Mouse (Mus musculus) forebrain, embryonic 16.5 days (tissue): ENCODE measurements around the gene Fbxw11. TPM values are rescaled to one million over a fixed set of nuclear protein-coding genes. Genes with fewer than 3 reads are reported as not detected.
A peak's percentile ranks its signal among the peaks of the same experiment; 100 is the strongest.
"Not testable (repeated sequence)": the region's sequence is repeated elsewhere in the genome, so short reads cannot be mapped to it uniquely, and the experiment has no call there.

Source experiments
- ATAC-seq: fragments of 200-750 bp; cut with Nextera tagmentation; 2 replicates; pipeline ENCODE4 v1.8.0; 2017; ENCODE audit warnings: mild to moderate bottlenecking, moderate library complexity
- H3K27ac ChIP-seq: fragments of 300-500 bp; sonication (generic); 2 replicates; pipeline ENCODE4 v1.5.1; 2014; ENCODE audit warnings: low read length, control low read depth
- H3K27me3 ChIP-seq: fragments of 300-500 bp; sonication (generic); replicated peaks from 2 replicates; pipeline ENCODE4 v1.6.1; 2014; ENCODE audit warnings: low read length; ENCODE audit not compliant: control insufficient read depth, insufficient read depth
- H3K36me3 ChIP-seq: fragments of 300-500 bp; sonication (generic); 2 replicates; pipeline ENCODE4 v1.6.1; 2014; ENCODE audit not compliant: control insufficient read depth, insufficient read depth
- H3K4me1 ChIP-seq: fragments of 300-500 bp; sonication (generic); replicated peaks from 2 replicates; pipeline ENCODE4 v1.6.1; 2014; ENCODE audit warnings: low read length; ENCODE audit not compliant: control insufficient read depth, insufficient read depth
- H3K4me2 ChIP-seq: fragments of 300-500 bp; sonication (generic); 2 replicates; pipeline ENCODE4 v1.6.1; 2014; ENCODE audit warnings: mild to moderate bottlenecking, low read length, control low read depth
- H3K4me3 ChIP-seq: fragments of 300-500 bp; sonication (generic); replicated peaks from 2 replicates; pipeline ENCODE4 v1.5.1; 2014; ENCODE audit warnings: mild to moderate bottlenecking, low read length, control low read depth
- H3K9ac ChIP-seq: fragments of 300-500 bp; sonication (generic); replicated peaks from 2 replicates; pipeline ENCODE4 v1.6.1; 2014; ENCODE audit warnings: low read depth, low read length, control low read depth
- H3K9me3 ChIP-seq: fragments of 300-500 bp; sonication (generic); 2 replicates; pipeline ENCODE4 v1.6.1; 2016; ENCODE audit warnings: low read length; ENCODE audit not compliant: control insufficient read depth
- WGBS: fragments of 180-500 bp; shearing (Covaris S2); extraction: QIAGEN DNeasy Blood & Tissue Kit; methylation state at CpG from one replicate; pipeline ENCODE4 v1.1.7; 2014; 5-methylcytosine and 5-hydroxymethylcytosine counted together
- polyA plus RNA-seq: library from polyadenylated mRNA; unstranded; fragments of >200 nt; fragmentation: Nextera tagmentation; extraction: Ambion mirVana; gene quantifications from 2 replicates; pipeline ENCODE4 v1.2.1, GENCODE M21; 2015

Gene Fbxw11
- polyA plus RNA-seq, 1 experiment from 2014 or later, result 125 TPM

GRCm38 (mm10) chr11:32708739-32709501 lies 66.4 kb downstream of the Fbxw11 start:
- Histone ChIP-seq H3K9me3 (no peaks in the 10 kb centered on the region), H3K27me3 (no peaks in the 10 kb centered on the region), H3K27ac (no peak overlapping the region), H3K4me1 (peaks cover 3% of the 10 kb centered on the region; the same call in 1 of the 2 replicates), H3K4me3 (no peak overlapping the region), H3K9ac (no peak overlapping the region), H3K4me2 (no peak overlapping the region), H3K36me3 (peaks cover 3% of the 10 kb centered on the region; the same call in 1 of the 2 replicates)
- 79% methylated on average over 14 of the region's 14 CpGs for WGBS
- no peak for ATAC-seq

- no peak overlapping the region for H3K4me3 ChIP-seq
- H3K4me1 ChIP-seq, result peaks cover under 1% of the 10 kb centered on the region; the same call in 1 of the 2 replicates
- 10% methylated on average over 1 of the region's 1 CpGs for WGBS
- no peaks in the 10 kb centered on the region for H3K27me3 ChIP-seq
- H3K4me2 ChIP-seq, result no peak overlapping the region
- no peaks in the 10 kb centered on the region for H3K9me3 ChIP-seq
- H3K9ac ChIP-seq, result no peak overlapping the region
- no peak overlapping the region for H3K27ac ChIP-seq
- ATAC-seq, result no peak; the same call in 1 of the 2 replicates
- H3K36me3 ChIP-seq, result peaks cover 3% of the 10 kb centered on the region; the same call in 1 of the 2 replicates
Observed at GRCm38 (mm10) chr11:32709563-32709962, 67.0 kb downstream of the Fbxw11 start.

GRCm38 (mm10) chr11:32714230-32714629 lies 71.7 kb downstream of the Fbxw11 start:
- peak; percentile 83 for ATAC-seq
- H3K4me2 ChIP-seq, result no peak overlapping the region
- H3K4me1 ChIP-seq, result no peaks in the 10 kb centered on the region; the same call in 1 of the 2 replicates
- peaks cover 3% of the 10 kb centered on the region; the same call in 1 of the 2 replicates for H3K36me3 ChIP-seq
- H3K9me3 ChIP-seq, result no peaks in the 10 kb centered on the region
- no peak overlapping the region for H3K4me3 ChIP-seq
- no peak overlapping the region for H3K9ac ChIP-seq
- H3K27me3 ChIP-seq, result no peaks in the 10 kb centered on the region
- 51% methylated on average over 5 of the region's 5 CpGs for WGBS
- H3K27ac ChIP-seq, result no peak overlapping the region

GRCm38 (mm10) chr11:32714896-32715295 lies 72.4 kb downstream of the Fbxw11 start:
- Histone ChIP-seq H3K4me3 (no peak overlapping the region), H3K4me2 (no peak overlapping the region), H3K36me3 (peaks cover 3% of the 10 kb centered on the region; the same call in 1 of the 2 replicates), H3K9me3 (no peaks in the 10 kb centered on the region), H3K27ac (no peak overlapping the region), H3K4me1 (no peaks in the 10 kb centered on the region; the same call in 1 of the 2 replicates), H3K9ac (no peak overlapping the region), H3K27me3 (no peaks in the 10 kb centered on the region)
- 96% methylated on average over 2 of the region's 2 CpGs for WGBS
- ATAC-seq, result no peak

GRCm38 (mm10) chr11:32715495-32715894 lies 73.0 kb downstream of the Fbxw11 start:
- WGBS, result 91% methylated on average over 6 of the region's 6 CpGs
- Histone ChIP-seq H3K36me3 (peaks cover 3% of the 10 kb centered on the region; the same call in 1 of the 2 replicates), H3K4me3 (no peak overlapping the region), H3K27me3 (no peaks in the 10 kb centered on the region), H3K9ac (no peak overlapping the region), H3K4me2 (no peak overlapping the region), H3K9me3 (no peaks in the 10 kb centered on the region), H3K27ac (no peak overlapping the region), H3K4me1 (no peaks in the 10 kb centered on the region; the same call in 1 of the 2 replicates)
- ATAC-seq, result no peak

DNA sequence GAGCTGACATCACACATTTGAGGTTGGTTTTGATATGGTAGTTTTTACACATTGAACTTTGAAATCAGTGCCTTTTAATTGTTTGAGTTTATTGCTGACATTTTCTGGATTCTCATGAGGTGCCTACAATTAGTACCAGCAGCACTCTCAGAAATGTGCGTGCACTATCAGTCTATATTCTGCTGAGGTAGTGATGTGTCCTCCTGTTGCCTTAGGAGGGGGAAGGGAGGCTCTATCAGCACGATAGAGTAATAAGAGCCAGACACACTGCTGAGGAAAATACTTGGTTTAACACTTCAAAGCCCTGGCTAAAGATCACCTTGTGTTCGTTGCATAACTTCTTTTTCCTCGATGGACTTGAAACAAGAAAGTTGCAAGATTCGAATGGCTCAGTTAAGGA lies 73.4 kb downstream of the Fbxw11 start:
- no peaks in the 10 kb centered on the region for H3K27me3 ChIP-seq
- 87% methylated on average over 5 of the region's 5 CpGs for WGBS
- no peak overlapping the region for H3K9ac ChIP-seq
- no peak for ATAC-seq
- no peak overlapping the region for H3K27ac ChIP-seq
- H3K4me1 ChIP-seq, result no peaks in the 10 kb centered on the region; the same call in 1 of the 2 replicates
- H3K4me3 ChIP-seq, result no peak overlapping the region
- peaks cover 3% of the 10 kb centered on the region; the same call in 1 of the 2 replicates for H3K36me3 ChIP-seq
- no peak overlapping the region for H3K4me2 ChIP-seq
- H3K9me3 ChIP-seq, result no peaks in the 10 kb centered on the region

DNA sequence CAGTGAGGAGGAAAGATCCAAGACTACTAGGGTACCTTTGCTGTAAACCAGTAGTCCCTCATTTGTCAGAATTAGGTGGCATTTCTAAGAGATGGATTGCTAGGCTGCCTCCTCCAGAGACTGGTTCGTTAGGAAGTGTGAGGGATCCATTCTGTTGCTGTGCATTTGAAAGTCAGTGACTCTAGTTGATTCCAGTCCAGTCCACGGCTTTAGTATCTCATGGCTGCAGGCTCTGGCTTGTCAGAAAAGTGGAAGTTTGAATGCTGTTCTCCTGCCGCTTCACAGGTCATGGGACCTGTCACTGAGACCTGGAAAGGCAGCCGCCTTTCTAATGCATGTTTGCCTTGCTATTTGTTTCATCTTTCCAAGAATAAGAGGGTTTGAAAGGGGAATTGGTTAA lies 74.4 kb downstream of the Fbxw11 start:
- Histone ChIP-seq H3K4me3 (no peak overlapping the region), H3K4me1 (no peaks in the 10 kb centered on the region; the same call in 1 of the 2 replicates), H3K27me3 (no peaks in the 10 kb centered on the region), H3K9me3 (no peaks in the 10 kb centered on the region), H3K36me3 (peaks cover 1% of the 10 kb centered on the region; the same call in 1 of the 2 replicates), H3K27ac (no peak overlapping the region), H3K4me2 (no peak overlapping the region), H3K9ac (no peak overlapping the region)
- 65% methylated on average over 4 of the region's 4 CpGs for WGBS
- ATAC-seq, result no peak

DNA sequence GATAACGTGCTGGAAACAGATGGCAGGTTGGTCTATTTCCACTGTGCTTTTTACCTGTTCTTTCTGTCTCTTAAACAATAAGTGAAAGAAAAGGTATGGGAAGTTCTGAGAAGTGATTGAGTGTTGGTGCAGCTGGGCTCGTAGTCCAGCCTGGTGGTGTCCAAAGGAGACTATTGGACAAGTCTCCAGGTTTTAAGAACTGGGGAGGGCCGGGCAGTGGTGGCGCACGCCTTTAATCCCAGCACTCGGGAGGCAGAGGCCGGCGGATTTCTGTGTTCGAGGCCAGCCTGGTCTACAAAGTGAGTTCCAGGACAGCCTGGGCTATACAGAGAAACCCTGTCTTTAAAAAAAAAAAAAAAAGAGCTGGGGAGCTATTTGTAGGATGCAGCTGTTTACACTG lies 75.2 kb downstream of the Fbxw11 start:
- not testable (repeated sequence) for ATAC-seq, H3K36me3 ChIP-seq, H3K9ac ChIP-seq, H3K27ac ChIP-seq, H3K4me1 ChIP-seq, H3K9me3 ChIP-seq, H3K4me3 ChIP-seq, H3K27me3 ChIP-seq, H3K4me2 ChIP-seq
- WGBS, result 91% methylated on average over 9 of the region's 9 CpGs

DNA sequence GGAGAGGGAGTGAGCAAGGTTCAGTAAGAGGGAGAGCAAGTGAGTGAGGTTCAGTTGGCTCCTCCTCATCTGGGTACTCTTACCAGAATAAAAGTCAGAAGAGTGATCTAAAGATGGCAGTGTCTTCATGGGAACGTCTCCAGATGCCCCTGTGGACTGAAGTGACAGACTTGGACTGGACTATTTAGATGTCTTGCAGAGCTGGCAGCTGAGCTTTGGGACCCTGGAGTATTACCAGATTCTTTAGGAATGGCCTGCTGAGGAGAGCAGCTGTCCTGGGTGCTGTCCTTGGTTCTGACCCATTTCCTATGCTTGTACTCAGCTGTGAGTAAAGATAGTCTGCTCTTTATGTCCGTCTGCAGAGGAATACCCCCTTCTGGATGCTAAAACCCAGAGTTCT lies 75.8 kb downstream of the Fbxw11 start:
- Histone ChIP-seq H3K9me3 (no peaks in the 10 kb centered on the region), H3K4me1 (no peaks in the 10 kb centered on the region; the same call in 1 of the 2 replicates), H3K27ac (no peak overlapping the region), H3K36me3 (0 out of 2 replicates have a peak, but pooled peaks cover 4% of the 10 kb centered on the region), H3K27me3 (no peaks in the 10 kb centered on the region), H3K9ac (no peak overlapping the region), H3K4me2 (no peak overlapping the region), H3K4me3 (no peak overlapping the region)
- no peak for ATAC-seq
- 61% methylated on average over 2 of the region's 2 CpGs for WGBS
